Mouse (Mus musculus): ENCODE results near the gene Prrc2a. TPM values are rescaled to one million over a fixed set of nuclear protein-coding genes. Genes with fewer than 3 reads are reported as not detected.

Prrc2a gene
- polyA plus RNA-seq, 1 experiment from 2014 or later, result 195 TPM

- Histone ChIP-seq H3K4me1 (replicated peaks; ENCODE audit: control insufficient read depth, insufficient read depth, low read length) (peaks cover 9% of the 10 kb centered on the region), H3K9me3 (ENCODE audit: control insufficient read depth, low read length) (no peaks in the 10 kb centered on the region), H3K36me3 (ENCODE audit: control insufficient read depth, insufficient read depth) (no peaks in the 10 kb centered on the region), H3K9ac (replicated peaks; ENCODE audit: low read depth, low read length) (no peak overlapping the region), H3K4me3 (replicated peaks; ENCODE audit: low read length) (no peak overlapping the region), H3K27ac (ENCODE audit: low read length) (peak overlapping the region; percentile 31; the same call in 1 of the 2 replicates), H3K27me3 (replicated peaks; ENCODE audit: control insufficient read depth, insufficient read depth, low read length) (no peaks in the 10 kb centered on the region), H3K4me2 (ENCODE audit: low read length) (no peak overlapping the region)
- 13% methylated on average over 4 of the region's 4 CpGs for WGBS
- no peak for ATAC-seq
Measured at GRCm38 (mm10) chr17:35168541-35169207, 4.0 kb upstream of the Prrc2a start.

- H3K9me3 ChIP-seq (ENCODE audit: control insufficient read depth, low read length), result no peaks in the 10 kb centered on the region
- no peak overlapping the region for H3K4me2 ChIP-seq (ENCODE audit: low read length)
- no peak for ATAC-seq
- H3K4me3 ChIP-seq (replicated peaks; ENCODE audit: low read length), result no peak overlapping the region
- no peak overlapping the region for H3K9ac ChIP-seq (replicated peaks; ENCODE audit: low read depth, low read length)
- H3K4me1 ChIP-seq (replicated peaks; ENCODE audit: control insufficient read depth, insufficient read depth, low read length), result peaks cover 16% of the 10 kb centered on the region
- 89% methylated on average over 7 of the region's 7 CpGs for whole genome bisulfite sequencing
- no peaks in the 10 kb centered on the region for H3K27me3 ChIP-seq (replicated peaks; ENCODE audit: control insufficient read depth, insufficient read depth, low read length)
- no peak overlapping the region for H3K27ac ChIP-seq (ENCODE audit: low read length)
- no peaks in the 10 kb centered on the region for H3K36me3 ChIP-seq (ENCODE audit: control insufficient read depth, insufficient read depth)
Measured at GRCm38 (mm10) chr17:35167794-35168193, 3.1 kb upstream of the Prrc2a start.

DNA sequence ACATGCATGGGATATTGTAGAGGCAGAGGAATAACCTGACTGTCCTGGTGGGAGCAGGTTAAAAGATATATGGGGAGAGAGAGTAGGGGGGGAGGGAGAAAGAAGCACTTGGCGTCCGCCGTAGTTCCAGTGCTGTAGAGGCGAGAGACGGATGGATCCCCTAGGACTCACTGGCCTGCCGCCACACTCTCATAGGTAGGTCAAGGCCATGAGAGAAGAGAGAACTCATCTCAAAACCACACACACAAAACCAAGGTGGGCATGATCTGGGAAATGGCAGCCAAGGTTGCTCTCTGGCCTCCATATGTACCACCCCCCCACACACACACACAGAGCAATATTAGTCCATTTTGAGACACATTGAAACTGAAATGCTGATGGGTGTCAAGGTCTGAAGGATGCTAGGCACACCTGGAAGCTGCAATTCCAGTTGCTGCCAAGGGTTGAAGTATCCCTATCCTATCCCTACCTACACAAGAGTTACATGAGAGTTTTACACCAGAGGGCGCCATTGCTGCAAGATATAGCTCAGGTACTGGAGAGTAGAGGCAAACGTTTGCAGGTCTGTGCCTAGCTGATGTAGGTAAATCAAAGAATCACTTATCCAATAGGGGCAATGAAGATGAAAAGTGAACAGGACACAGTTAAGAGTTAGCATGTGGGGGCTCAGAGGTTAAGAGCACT, 1.8 kb upstream of the Prrc2a start:
- 73% methylated on average over 8 of the region's 8 CpGs for WGBS
- peaks cover 27% of the 10 kb centered on the region for H3K4me1 ChIP-seq (replicated peaks; ENCODE audit: control insufficient read depth, insufficient read depth, low read length)
- peak overlapping the region; percentile 58; the same call in 1 of the 2 replicates for H3K9ac ChIP-seq (replicated peaks; ENCODE audit: low read depth, low read length)
- H3K4me2 ChIP-seq (ENCODE audit: low read length), result peak overlapping the region; percentile 60
- H3K36me3 ChIP-seq (ENCODE audit: control insufficient read depth, insufficient read depth), result peaks cover 3% of the 10 kb centered on the region; the same call in 1 of the 2 replicates
- H3K27ac ChIP-seq (ENCODE audit: low read length), result peak overlapping the region; percentile 99
- H3K9me3 ChIP-seq (ENCODE audit: control insufficient read depth, low read length), result no peaks in the 10 kb centered on the region
- ATAC-seq, result no peak
- no peaks in the 10 kb centered on the region for H3K27me3 ChIP-seq (replicated peaks; ENCODE audit: control insufficient read depth, insufficient read depth, low read length)
- H3K4me3 ChIP-seq (replicated peaks; ENCODE audit: low read length), result no peak overlapping the region; the same call in 1 of the 2 replicates

- Histone ChIP-seq H3K4me2 (ENCODE audit: low read length) (peak overlapping the region; percentile 60), H3K36me3 (ENCODE audit: control insufficient read depth, insufficient read depth) (peaks cover 12% of the 10 kb centered on the region), H3K4me3 (replicated peaks; ENCODE audit: low read length) (peak overlapping the region; percentile 98), H3K27ac (ENCODE audit: low read length) (peak overlapping the region; percentile 99), H3K9ac (replicated peaks; ENCODE audit: low read depth, low read length) (peak overlapping the region; percentile 58), H3K27me3 (replicated peaks; ENCODE audit: control insufficient read depth, insufficient read depth, low read length) (no peaks in the 10 kb centered on the region), H3K9me3 (ENCODE audit: control insufficient read depth, low read length) (no peaks in the 10 kb centered on the region), H3K4me1 (replicated peaks; ENCODE audit: control insufficient read depth, insufficient read depth, low read length) (peaks cover 28% of the 10 kb centered on the region)
- peak; percentile 86 for ATAC-seq
- WGBS, result 19% methylated on average over 12 of the region's 12 CpGs
Measured at GRCm38 (mm10) chr17:35165451-35166155, 906 bp upstream of the Prrc2a start.

DNA sequence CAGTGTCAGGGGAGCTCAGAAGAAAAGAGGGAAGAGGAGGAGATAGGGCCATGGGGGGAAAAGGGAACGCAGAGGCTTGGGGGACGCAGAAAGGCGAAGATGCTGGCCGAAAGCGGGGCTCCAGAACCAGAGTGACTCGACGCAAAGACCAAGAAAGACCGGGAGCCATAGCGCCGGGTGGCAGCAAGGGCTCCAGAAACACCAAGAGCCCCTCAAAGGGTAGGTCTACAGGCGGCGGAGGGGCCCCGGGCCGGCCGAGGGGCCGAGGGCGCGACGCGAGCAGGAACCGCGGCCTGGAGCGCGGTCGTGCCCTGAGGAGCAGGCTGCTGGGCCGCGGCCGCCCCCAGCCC, 504 bp downstream of the Prrc2a start:
- Histone ChIP-seq H3K4me1 (replicated peaks; ENCODE audit: control insufficient read depth, insufficient read depth, low read length) (peaks cover 28% of the 10 kb centered on the region), H3K27me3 (replicated peaks; ENCODE audit: control insufficient read depth, insufficient read depth, low read length) (no peaks in the 10 kb centered on the region), H3K4me2 (ENCODE audit: low read length) (peak overlapping the region; percentile 66), H3K9me3 (ENCODE audit: control insufficient read depth, low read length) (no peaks in the 10 kb centered on the region), H3K4me3 (replicated peaks; ENCODE audit: low read length) (peak overlapping the region; percentile 98), H3K36me3 (ENCODE audit: control insufficient read depth, insufficient read depth) (peaks cover 26% of the 10 kb centered on the region), H3K27ac (ENCODE audit: low read length) (peak overlapping the region; percentile 97), H3K9ac (replicated peaks; ENCODE audit: low read depth, low read length) (peak overlapping the region; percentile 100)
- no peak for ATAC-seq
- 0% methylated on average over 22 of the region's 28 CpGs for WGBS

DNA sequence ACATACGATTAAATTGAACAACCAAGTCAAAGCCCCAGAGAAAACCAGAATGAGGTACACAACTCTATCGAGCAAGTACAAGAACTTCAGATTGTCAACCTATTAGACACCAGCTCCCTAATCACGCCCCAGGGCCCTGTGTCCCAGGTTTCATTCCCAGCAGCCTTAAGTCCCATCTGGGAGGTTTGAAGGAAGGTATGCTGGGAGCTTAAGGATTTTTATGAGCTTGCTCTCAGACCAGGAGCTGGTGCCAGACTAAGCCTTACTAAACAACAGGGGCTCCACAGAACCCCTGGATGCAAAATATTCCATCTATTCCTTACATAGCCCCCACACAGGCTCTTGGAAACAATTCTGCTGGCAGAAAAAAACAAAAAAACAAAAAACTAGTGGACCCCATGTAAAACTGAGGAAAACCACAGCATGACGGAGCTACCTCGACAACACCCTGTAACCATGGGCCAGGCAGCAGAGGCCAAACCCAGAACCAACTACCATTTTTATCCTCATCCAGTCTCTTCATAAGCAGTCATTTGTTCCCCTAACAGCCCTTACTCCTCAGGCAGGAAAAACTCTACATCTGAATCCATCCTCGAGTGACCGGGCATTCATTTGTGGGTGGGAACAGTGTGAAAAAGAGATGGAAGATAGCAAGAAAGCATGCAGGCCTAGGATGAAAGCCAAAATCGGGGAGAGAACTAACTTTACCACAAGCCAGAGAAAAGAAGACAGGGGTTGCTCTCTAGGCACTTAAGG, 1.2 kb downstream of the Prrc2a start:
- no peaks in the 10 kb centered on the region for H3K27me3 ChIP-seq (replicated peaks; ENCODE audit: control insufficient read depth, insufficient read depth, low read length)
- H3K36me3 ChIP-seq (ENCODE audit: control insufficient read depth, insufficient read depth), result peaks cover 32% of the 10 kb centered on the region
- H3K4me2 ChIP-seq (ENCODE audit: low read length), result peak overlapping the region; percentile 66
- 9% methylated on average over 8 of the region's 8 CpGs for WGBS
- no peak for ATAC-seq
- H3K9me3 ChIP-seq (ENCODE audit: control insufficient read depth, low read length), result no peaks in the 10 kb centered on the region
- H3K9ac ChIP-seq (replicated peaks; ENCODE audit: low read depth, low read length), result peak overlapping the region; percentile 100
- H3K4me3 ChIP-seq (replicated peaks; ENCODE audit: low read length), result peak overlapping the region; percentile 98
- H3K27ac ChIP-seq (ENCODE audit: low read length), result peak overlapping the region; percentile 97
- peaks cover 28% of the 10 kb centered on the region for H3K4me1 ChIP-seq (replicated peaks; ENCODE audit: control insufficient read depth, insufficient read depth, low read length)

GRCm38 (mm10) chr17:35162730-35163129, 2.0 kb downstream of the Prrc2a start:
- no peak overlapping the region for H3K27ac ChIP-seq (ENCODE audit: low read length)

GRCm38 (mm10) chr17:35162121-35162520, 2.6 kb downstream of the Prrc2a start:
- no peaks in the 10 kb centered on the region for H3K9me3 ChIP-seq (ENCODE audit: control insufficient read depth, low read length)
- no peaks in the 10 kb centered on the region for H3K27me3 ChIP-seq (replicated peaks; ENCODE audit: control insufficient read depth, insufficient read depth, low read length)
- peaks cover 28% of the 10 kb centered on the region for H3K4me1 ChIP-seq (replicated peaks; ENCODE audit: control insufficient read depth, insufficient read depth, low read length)
- WGBS, result 73% methylated on average over 14 of the region's 14 CpGs
- peak overlapping the region; percentile 100; the same call in 1 of the 2 replicates for H3K9ac ChIP-seq (replicated peaks; ENCODE audit: low read depth, low read length)
- peak overlapping the region; percentile 98 for H3K4me3 ChIP-seq (replicated peaks; ENCODE audit: low read length)
- no peak for ATAC-seq
- no peak overlapping the region for H3K27ac ChIP-seq (ENCODE audit: low read length)
- H3K4me2 ChIP-seq (ENCODE audit: low read length), result peak overlapping the region; percentile 66
- H3K36me3 ChIP-seq (ENCODE audit: control insufficient read depth, insufficient read depth), result peaks cover 44% of the 10 kb centered on the region

More at GRCm38 (mm10) chr17:35162730-35163129, 2.0 kb downstream of the Prrc2a start:
- H3K9ac ChIP-seq (replicated peaks; ENCODE audit: low read depth, low read length), result peak overlapping the region; percentile 100
- H3K4me3 ChIP-seq (replicated peaks; ENCODE audit: low read length), result peak overlapping the region; percentile 98
- no peaks in the 10 kb centered on the region for H3K9me3 ChIP-seq (ENCODE audit: control insufficient read depth, low read length)
- 33% methylated on average over 12 of the region's 12 CpGs for WGBS
- H3K36me3 ChIP-seq (ENCODE audit: control insufficient read depth, insufficient read depth), result peaks cover 39% of the 10 kb centered on the region
- no peak for ATAC-seq
- peaks cover 28% of the 10 kb centered on the region for H3K4me1 ChIP-seq (replicated peaks; ENCODE audit: control insufficient read depth, insufficient read depth, low read length)
- peak overlapping the region; percentile 66 for H3K4me2 ChIP-seq (ENCODE audit: low read length)
- no peaks in the 10 kb centered on the region for H3K27me3 ChIP-seq (replicated peaks; ENCODE audit: control insufficient read depth, insufficient read depth, low read length)
